Mouse (Mus musculus) megakaryocyte, embryonic 14.5 days (primary cell): ENCODE data around the gene Ddc.

ENCODE experiments used
- FLI1 ChIP-seq: IDR thresholded peaks from 2 replicates; pipeline ENCODE4 v1.6.1; 2012; ENCODE audit warnings: low read length, inconsistent platforms, mixed read lengths
- GATA1 ChIP-seq: IDR thresholded peaks from 3 replicates; pipeline ENCODE4 v1.6.1; 2012; ENCODE audit warnings: mixed read lengths, low read length, inconsistent platforms, borderline replicate concordance

DNA sequence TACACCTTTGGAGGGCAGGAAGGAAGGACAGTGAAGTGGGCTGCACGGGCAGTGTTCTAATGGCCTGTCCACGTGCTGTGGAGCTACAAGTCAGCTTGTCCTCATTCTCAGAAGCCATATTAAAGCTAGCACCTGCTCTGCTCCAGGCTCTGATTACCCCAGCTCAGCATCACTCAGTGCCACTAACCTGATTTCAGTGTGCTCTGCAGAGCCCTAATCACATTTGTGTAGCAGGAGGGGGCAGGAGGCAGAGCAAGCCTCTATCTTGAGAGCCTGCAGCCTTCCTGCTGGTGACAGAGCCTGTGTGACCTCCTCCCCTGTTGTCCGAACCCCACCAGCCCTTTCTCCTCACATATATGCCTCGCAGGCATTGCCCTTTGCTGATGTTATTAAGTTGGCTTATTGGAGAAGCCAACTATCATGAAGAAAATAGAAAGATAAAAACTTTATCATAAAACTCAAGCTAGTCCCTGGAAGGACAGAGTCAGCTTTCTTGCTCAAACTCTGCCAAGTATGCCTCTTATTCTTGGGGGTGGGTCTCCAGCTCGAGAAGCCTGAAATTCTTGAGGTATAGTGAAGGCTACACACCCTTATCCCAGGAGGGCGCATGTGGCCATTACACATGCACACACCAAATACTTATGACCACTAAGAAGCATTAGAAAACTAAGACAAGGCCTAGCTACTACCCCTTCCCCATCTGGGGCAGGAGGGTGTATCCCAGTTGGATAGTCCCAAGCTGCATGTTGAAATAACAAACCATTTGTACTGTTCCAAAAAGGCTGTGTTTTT, 47.3 kb downstream of the Ddc start:
- no peak for TF ChIP-seq GATA1
- no peak for TF ChIP-seq FLI1
